Mouse (Mus musculus): ENCODE results near the gene Klk1b9. TPM values are rescaled to one million over a fixed set of nuclear protein-coding genes. Genes with fewer than 3 reads are reported as not detected.
"Not testable (repeated sequence)": the region's sequence is repeated elsewhere in the genome, so short reads cannot be mapped to it uniquely, and the experiment has no call there.

Klk1b9 gene
- polyA plus RNA-seq, 1 experiment from 2014 or later, result not detected

DNA sequence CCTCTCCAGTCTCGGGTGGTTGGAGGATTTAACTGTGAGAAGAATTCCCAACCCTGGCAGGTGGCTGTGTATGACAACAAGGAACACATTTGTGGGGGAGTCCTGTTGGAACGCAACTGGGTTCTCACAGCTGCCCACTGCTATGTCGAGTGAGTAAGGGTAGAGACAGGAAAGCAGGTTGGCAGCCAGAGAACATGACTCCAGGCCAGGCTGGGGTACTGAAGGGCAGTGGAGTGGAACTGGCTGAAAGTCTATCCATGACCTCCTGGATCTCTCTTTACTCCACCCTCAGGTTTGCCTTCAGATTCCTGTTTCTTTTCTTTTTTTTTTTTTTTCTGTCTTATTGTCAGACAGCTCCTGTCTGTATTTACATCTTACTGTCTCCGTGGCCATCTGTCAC lies 23.2 kb upstream of the Klk1b9 start:
- DNase-seq (ENCODE audit: low spot score, missing footprints) (no peak), ATAC-seq (ENCODE audit: low FRiP score) (no peak)
- WGBS, result 69% methylated on average over 4 of the region's 4 CpGs
- Histone ChIP-seq H3K4me3 (ENCODE audit: low read depth, low read length) (no peak overlapping the region), H3K36me3 (ENCODE audit: control insufficient read depth, insufficient read depth, low read length) (no peaks in the 10 kb centered on the region), H3K9me3 (ENCODE audit: control insufficient read depth, low read length) (no peaks in the 10 kb centered on the region), H3K27me3 (ENCODE audit: control insufficient read depth, insufficient read depth, low read length) (no peaks in the 10 kb centered on the region), H3K27ac (ENCODE audit: low read depth, low read length) (no peak overlapping the region), H3K9ac (ENCODE audit: low read length) (no peak overlapping the region), H3K4me1 (ENCODE audit: control insufficient read depth, insufficient read depth, low read length) (no peaks in the 10 kb centered on the region), H3K4me2 (no peak overlapping the region)

DNA sequence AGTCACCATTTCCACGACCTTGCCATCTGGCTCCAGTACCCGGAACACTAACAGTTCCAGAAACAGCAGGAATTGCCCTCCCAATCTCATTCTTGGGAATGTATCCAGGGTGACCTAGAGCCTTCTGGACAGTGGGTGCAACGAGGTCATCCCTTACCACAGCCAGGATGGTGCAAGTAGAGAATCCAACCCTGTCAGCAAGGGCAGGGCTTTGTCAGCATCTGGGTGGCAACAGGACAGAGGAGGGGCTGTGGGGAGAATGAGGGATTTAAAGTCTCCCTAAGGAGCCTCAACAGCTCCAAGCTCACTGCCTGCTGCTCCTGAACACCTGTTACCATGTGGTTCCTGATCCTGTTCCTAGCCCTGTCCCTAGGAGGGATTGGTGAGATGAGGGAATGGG lies 9.4 kb upstream of the Klk1b9 start, which contains the start of gene Klk1b1:
Gene Klk1b1, plus strand, starts transcription at position 301 of the 400 bp plus-strand sequence.
- H3K4me1 ChIP-seq (ENCODE audit: control insufficient read depth, insufficient read depth, low read length), result no peaks in the 10 kb centered on the region
- H3K4me2 ChIP-seq, result no peak within 1 kb of the TSS
- no peaks in the 10 kb centered on the region for H3K36me3 ChIP-seq (ENCODE audit: control insufficient read depth, insufficient read depth, low read length)
- no peaks in the 10 kb centered on the region for H3K9me3 ChIP-seq (ENCODE audit: control insufficient read depth, low read length)
- 73% methylated on average over 3 of the region's 3 CpGs for WGBS
- H3K4me3 ChIP-seq (ENCODE audit: low read depth, low read length), result no peak within 1 kb of the TSS
- no peak for ATAC-seq (ENCODE audit: low FRiP score)
- no peak for DNase-seq (ENCODE audit: low spot score, missing footprints)
- no peak within 1 kb of the TSS for H3K9ac ChIP-seq (ENCODE audit: low read length)
- no peaks in the 10 kb centered on the region for H3K27me3 ChIP-seq (ENCODE audit: control insufficient read depth, insufficient read depth, low read length)
- H3K27ac ChIP-seq (ENCODE audit: low read depth, low read length), result no peak within 1 kb of the TSS

DNA sequence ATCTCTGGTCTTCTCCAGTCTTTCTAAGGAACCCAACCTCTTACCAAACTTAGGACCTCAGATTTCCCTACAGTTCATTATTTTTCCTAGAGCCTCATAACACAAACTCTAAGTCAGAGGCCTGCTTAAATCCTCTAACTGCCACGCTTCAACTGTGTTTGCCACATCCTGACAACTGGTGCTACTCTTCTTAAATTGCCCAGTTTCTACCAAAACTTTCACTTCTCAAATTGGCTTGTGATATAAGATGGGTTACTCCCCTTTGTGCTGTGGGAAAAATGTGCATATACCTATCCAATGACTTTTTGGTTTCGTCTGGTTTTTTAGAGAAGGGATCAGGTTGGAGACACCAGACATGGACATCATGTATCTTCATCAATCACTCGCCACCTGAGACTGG lies 8.8 kb upstream of the Klk1b9 start:
- Histone ChIP-seq H3K4me3 (ENCODE audit: low read depth, low read length) (no peak overlapping the region), H3K9ac (ENCODE audit: low read length) (no peak overlapping the region), H3K27me3 (ENCODE audit: control insufficient read depth, insufficient read depth, low read length) (no peaks in the 10 kb centered on the region), H3K9me3 (ENCODE audit: control insufficient read depth, low read length) (no peaks in the 10 kb centered on the region), H3K27ac (ENCODE audit: low read depth, low read length) (no peak overlapping the region), H3K36me3 (ENCODE audit: control insufficient read depth, insufficient read depth, low read length) (no peaks in the 10 kb centered on the region), H3K4me1 (ENCODE audit: control insufficient read depth, insufficient read depth, low read length) (no peaks in the 10 kb centered on the region), H3K4me2 (no peak overlapping the region)
- WGBS, result 80% methylated on average over 3 of the region's 3 CpGs
- ATAC-seq (ENCODE audit: low FRiP score) (no peak), DNase-seq (ENCODE audit: low spot score, missing footprints) (no peak)

DNA sequence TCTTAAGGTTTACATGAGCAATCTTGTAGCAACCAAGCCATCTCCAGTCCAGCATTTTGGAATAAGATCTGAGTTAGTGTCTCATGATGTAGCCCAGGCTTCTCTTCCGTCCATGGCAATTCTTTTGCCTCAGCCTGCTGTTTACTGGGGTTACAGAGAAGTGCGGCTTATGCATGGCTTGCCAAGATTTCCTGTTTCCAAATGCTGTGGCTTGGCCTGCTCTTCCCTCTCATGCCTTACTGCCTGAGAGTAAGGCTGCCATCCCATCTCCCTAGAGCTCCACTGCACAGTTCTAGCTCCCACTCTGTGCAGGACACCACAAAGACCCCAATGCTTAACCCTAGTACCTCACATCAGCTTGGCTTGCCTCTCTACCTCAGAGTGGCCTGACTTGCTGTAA lies 8.2 kb upstream of the Klk1b9 start:
- no peak overlapping the region for H3K27ac ChIP-seq (ENCODE audit: low read depth, low read length)
- WGBS, result 94% methylated on average over 2 of the region's 2 CpGs
- H3K9me3 ChIP-seq (ENCODE audit: control insufficient read depth, low read length), result no peaks in the 10 kb centered on the region
- no peaks in the 10 kb centered on the region for H3K4me1 ChIP-seq (ENCODE audit: control insufficient read depth, insufficient read depth, low read length)
- no peak for DNase-seq (ENCODE audit: low spot score, missing footprints)
- no peaks in the 10 kb centered on the region for H3K27me3 ChIP-seq (ENCODE audit: control insufficient read depth, insufficient read depth, low read length)
- no peak overlapping the region for H3K9ac ChIP-seq (ENCODE audit: low read length)
- H3K36me3 ChIP-seq (ENCODE audit: control insufficient read depth, insufficient read depth, low read length), result no peaks in the 10 kb centered on the region
- ATAC-seq (ENCODE audit: low FRiP score), result no peak
- no peak overlapping the region for H3K4me3 ChIP-seq (ENCODE audit: low read depth, low read length)
- H3K4me2 ChIP-seq, result no peak overlapping the region

DNA sequence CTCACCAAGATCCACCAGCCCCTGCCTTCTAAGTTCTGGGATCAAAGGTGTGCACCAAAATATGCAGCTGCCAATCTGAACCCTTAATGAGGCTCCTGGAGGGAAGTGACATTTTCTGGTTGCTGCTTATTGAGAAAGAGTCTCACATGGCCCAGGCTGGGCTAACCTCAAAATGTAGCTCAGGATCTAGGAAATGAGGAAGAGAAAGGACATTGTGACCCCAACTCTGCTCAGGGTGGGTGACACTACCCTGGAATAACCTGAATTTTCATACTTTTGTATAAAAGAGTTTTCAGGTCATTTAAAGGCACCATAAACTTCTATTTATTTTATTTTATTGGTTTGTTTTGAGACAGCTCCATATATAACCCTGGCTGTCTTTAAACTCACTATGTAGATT lies 9.8 kb downstream of the Klk1b9 start:
- no peak for ATAC-seq (ENCODE audit: low FRiP score)
- no peaks in the 10 kb centered on the region for H3K36me3 ChIP-seq (ENCODE audit: control insufficient read depth, insufficient read depth, low read length)
- no peak for DNase-seq (ENCODE audit: low spot score, missing footprints)

DNA sequence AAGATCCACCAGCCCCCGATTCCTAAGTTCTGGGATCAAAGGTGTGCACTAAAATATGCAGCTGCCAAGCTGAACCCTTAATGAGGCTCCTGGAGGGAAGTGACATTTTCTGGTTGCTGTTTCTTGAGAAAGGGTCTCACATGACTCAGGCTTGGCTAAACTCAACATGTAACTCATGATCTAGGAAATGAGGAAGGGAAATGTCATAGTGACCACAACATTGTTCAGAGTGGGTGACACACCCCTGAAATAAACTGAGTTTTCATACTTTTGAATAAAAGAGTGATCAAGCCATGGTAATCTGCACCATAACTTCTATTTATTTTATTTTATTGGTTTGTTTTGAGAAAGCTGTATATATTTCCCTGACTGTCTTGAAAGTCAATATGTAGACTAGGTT lies 19.0 kb downstream of the Klk1b9 start:
- not testable (repeated sequence) for H3K4me2 ChIP-seq; H3K27ac ChIP-seq (ENCODE audit: low read depth, low read length); H3K4me3 ChIP-seq (ENCODE audit: low read depth, low read length); DNase-seq (ENCODE audit: low spot score, missing footprints); H3K27me3 ChIP-seq (ENCODE audit: control insufficient read depth, insufficient read depth, low read length); H3K4me1 ChIP-seq (ENCODE audit: control insufficient read depth, insufficient read depth, low read length); ATAC-seq (ENCODE audit: low FRiP score); H3K36me3 ChIP-seq (ENCODE audit: control insufficient read depth, insufficient read depth, low read length); H3K9me3 ChIP-seq (ENCODE audit: control insufficient read depth, low read length); H3K9ac ChIP-seq (ENCODE audit: low read length)
- 81% methylated on average over 1 of the region's 1 CpGs for WGBS

More for the DNA sequence above, 9.8 kb downstream of the Klk1b9 start:
- Histone ChIP-seq H3K9ac (ENCODE audit: low read length) (no peak overlapping the region), H3K9me3 (ENCODE audit: control insufficient read depth, low read length) (no peaks in the 10 kb centered on the region), H3K4me2 (no peak overlapping the region), H3K27me3 (ENCODE audit: control insufficient read depth, insufficient read depth, low read length) (no peaks in the 10 kb centered on the region), H3K4me3 (ENCODE audit: low read depth, low read length) (no peak overlapping the region), H3K4me1 (ENCODE audit: control insufficient read depth, insufficient read depth, low read length) (no peaks in the 10 kb centered on the region), H3K27ac (ENCODE audit: low read depth, low read length) (no peak overlapping the region)

DNA sequence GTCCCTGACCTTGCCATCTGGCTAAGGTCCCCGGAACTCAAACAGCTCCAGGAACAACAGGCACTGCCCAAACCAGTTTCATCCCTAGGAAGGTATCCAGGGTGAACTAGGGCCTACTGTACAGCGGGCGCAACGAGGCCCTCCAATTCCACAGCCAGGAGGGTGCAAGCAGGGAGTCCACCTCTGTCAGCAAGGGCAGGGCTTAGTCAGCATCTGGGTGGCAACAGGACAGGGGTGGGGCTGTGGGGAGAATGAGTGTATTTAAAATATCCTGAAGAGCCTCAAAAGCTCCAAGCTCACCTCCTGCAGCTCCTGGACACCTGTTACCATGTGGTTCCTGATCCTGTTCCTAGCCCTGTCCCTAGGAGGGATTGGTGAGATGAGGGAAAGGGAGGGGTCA lies 19.7 kb downstream of the Klk1b9 start, which contains the start of gene Klk1b11:
Gene Klk1b11, plus strand, starts transcription at position 301 of the 400 bp plus-strand sequence.
- H3K27ac ChIP-seq (ENCODE audit: low read depth, low read length), result not testable (repeated sequence)
- 73% methylated on average over 4 of the region's 4 CpGs for WGBS

DNA sequence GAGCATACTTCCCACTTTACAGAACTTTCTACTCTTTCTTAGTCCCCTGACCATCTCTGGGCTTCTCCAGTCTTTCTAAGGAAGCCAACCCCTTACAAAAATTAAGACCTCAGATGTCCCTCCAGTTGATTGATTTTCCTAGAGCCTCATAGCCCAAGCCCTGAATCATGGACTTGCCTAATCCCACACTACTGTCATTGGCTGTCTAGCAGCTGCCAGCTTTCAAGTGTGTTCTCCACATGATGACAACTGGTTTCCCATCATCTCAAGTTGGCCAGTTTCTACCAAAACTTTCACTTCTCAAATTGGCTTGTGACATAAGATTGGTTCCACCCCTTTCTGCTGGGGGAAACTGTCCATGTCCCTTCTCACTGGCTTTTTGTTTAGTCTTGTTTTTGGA lies 29.0 kb downstream of the Klk1b9 start:
- Histone ChIP-seq H3K36me3 (ENCODE audit: control insufficient read depth, insufficient read depth, low read length) (no peaks in the 10 kb centered on the region), H3K4me2 (no peak overlapping the region), H3K4me3 (ENCODE audit: low read depth, low read length) (no peak overlapping the region), H3K9me3 (ENCODE audit: control insufficient read depth, low read length) (no peaks in the 10 kb centered on the region), H3K27ac (ENCODE audit: low read depth, low read length) (no peak overlapping the region), H3K9ac (ENCODE audit: low read length) (no peak overlapping the region), H3K27me3 (ENCODE audit: control insufficient read depth, insufficient read depth, low read length) (no peaks in the 10 kb centered on the region), H3K4me1 (ENCODE audit: control insufficient read depth, insufficient read depth, low read length) (no peaks in the 10 kb centered on the region)
- ATAC-seq (ENCODE audit: low FRiP score) (no peak), DNase-seq (ENCODE audit: low spot score, missing footprints) (no peak)

More for the DNA sequence above, 19.7 kb downstream of the Klk1b9 start, which contains the start of gene Klk1b11:
- not testable (repeated sequence) for DNase-seq (ENCODE audit: low spot score, missing footprints); H3K27me3 ChIP-seq (ENCODE audit: control insufficient read depth, insufficient read depth, low read length); H3K4me1 ChIP-seq (ENCODE audit: control insufficient read depth, insufficient read depth, low read length); H3K36me3 ChIP-seq (ENCODE audit: control insufficient read depth, insufficient read depth, low read length); H3K4me3 ChIP-seq (ENCODE audit: low read depth, low read length); ATAC-seq (ENCODE audit: low FRiP score); H3K9me3 ChIP-seq (ENCODE audit: control insufficient read depth, low read length); H3K9ac ChIP-seq (ENCODE audit: low read length); H3K4me2 ChIP-seq

DNA sequence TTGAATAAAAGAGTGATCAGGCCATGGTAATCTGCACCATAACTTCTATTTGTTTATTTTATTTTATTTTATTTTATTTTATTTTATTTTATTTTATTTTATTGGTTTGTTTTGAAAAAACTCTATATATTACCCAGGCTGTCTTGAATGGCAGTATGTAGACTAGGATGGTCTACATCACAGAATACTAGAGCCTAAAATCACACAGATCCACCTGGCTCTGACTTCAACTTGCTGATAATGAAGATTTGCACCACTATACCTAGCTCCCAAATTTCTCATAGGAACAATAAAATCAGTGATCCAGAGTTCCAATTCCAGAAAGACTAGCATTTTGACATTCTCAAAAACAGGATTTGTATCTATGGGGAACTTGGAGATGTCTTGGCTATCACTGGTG lies 36.0 kb downstream of the Klk1b9 start, which contains the start of gene Klk1b26:
Gene Klk1b26, plus strand, starts transcription at position 301 of the 400 bp plus-strand sequence.
- not testable (repeated sequence) for DNase-seq (ENCODE audit: low spot score, missing footprints); H3K4me3 ChIP-seq (ENCODE audit: low read depth, low read length); H3K36me3 ChIP-seq (ENCODE audit: control insufficient read depth, insufficient read depth, low read length)

DNA sequence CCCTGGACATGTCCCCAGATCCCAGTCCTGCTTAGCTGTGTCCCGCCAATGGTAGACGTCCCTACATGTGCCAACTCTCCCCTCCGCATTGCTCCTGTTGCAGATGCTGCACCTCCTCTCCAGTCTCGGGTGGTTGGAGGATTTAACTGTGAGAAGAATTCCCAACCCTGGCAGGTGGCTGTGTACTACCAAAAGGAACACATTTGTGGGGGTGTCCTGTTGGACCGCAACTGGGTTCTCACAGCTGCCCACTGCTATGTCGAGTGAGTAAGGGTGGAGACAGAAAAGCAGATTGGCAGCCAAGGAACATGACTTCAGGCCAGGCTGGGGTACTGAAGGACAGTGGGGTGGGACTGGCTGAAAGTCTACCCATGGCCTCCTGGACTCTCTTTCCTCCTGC lies 38.8 kb downstream of the Klk1b9 start:
- not testable (repeated sequence) for H3K36me3 ChIP-seq (ENCODE audit: control insufficient read depth, insufficient read depth, low read length); H3K9me3 ChIP-seq (ENCODE audit: control insufficient read depth, low read length); ATAC-seq (ENCODE audit: low FRiP score); H3K27me3 ChIP-seq (ENCODE audit: control insufficient read depth, insufficient read depth, low read length); H3K9ac ChIP-seq (ENCODE audit: low read length); DNase-seq (ENCODE audit: low spot score, missing footprints); H3K4me2 ChIP-seq; H3K4me3 ChIP-seq (ENCODE audit: low read depth, low read length); H3K4me1 ChIP-seq (ENCODE audit: control insufficient read depth, insufficient read depth, low read length); H3K27ac ChIP-seq (ENCODE audit: low read depth, low read length)
- WGBS, result 85% methylated on average over 6 of the region's 6 CpGs

More for the DNA sequence above, 36.0 kb downstream of the Klk1b9 start, which contains the start of gene Klk1b26:
- not testable (repeated sequence) for H3K4me2 ChIP-seq; ATAC-seq (ENCODE audit: low FRiP score); H3K27ac ChIP-seq (ENCODE audit: low read depth, low read length); H3K9me3 ChIP-seq (ENCODE audit: control insufficient read depth, low read length); H3K4me1 ChIP-seq (ENCODE audit: control insufficient read depth, insufficient read depth, low read length); H3K27me3 ChIP-seq (ENCODE audit: control insufficient read depth, insufficient read depth, low read length); H3K9ac ChIP-seq (ENCODE audit: low read length)
